Mouse (Mus musculus): ENCODE measurements around the gene Serpina3c.

Gene Serpina3c

GRCm38 (mm10) chr12:104153656-104154055, at the start of gene Serpina3c:
Serpina3c (minus strand) TSS chr12:104153870.
- no peak for DNase-seq

GRCm38 (mm10) chr12:104190852-104191251, 37.2 kb upstream of the Serpina3c start:
- DNase-seq: no peak

GRCm38 (mm10) chr12:104189246-104189645, 35.6 kb upstream of the Serpina3c start:
- DNase-seq: no peak

- DNase-seq: peak; percentile 27 to 77
Measured at GRCm38 (mm10) chr12:104186041-104186581, 32.4 kb upstream of the Serpina3c start.

GRCm38 (mm10) chr12:104185046-104185445, 31.4 kb upstream of the Serpina3c start:
- DNase-seq: no peak

- no peak for DNase-seq
Measured at GRCm38 (mm10) chr12:104178987-104179386, 25.3 kb upstream of the Serpina3c start.

- DNase-seq: no peak
Measured at GRCm38 (mm10) chr12:104178577-104178976, 24.9 kb upstream of the Serpina3c start.

- DNase-seq: no peak
Measured at GRCm38 (mm10) chr12:104175636-104176035, 22.0 kb upstream of the Serpina3c start.

- peak; percentile 13 to 31 for DNase-seq
Measured at GRCm38 (mm10) chr12:104174747-104175146, 21.1 kb upstream of the Serpina3c start.

- DNase-seq: no peak
Measured at GRCm38 (mm10) chr12:104153041-104153645, 527 bp downstream of the Serpina3c start.

- DNase-seq: peak in 1 of 2 experiments; percentile 31
Measured at GRCm38 (mm10) chr12:104151989-104152388, 1.7 kb downstream of the Serpina3c start.

GRCm38 (mm10) chr12:104145571-104145970, 8.1 kb downstream of the Serpina3c start:
- no peak for DNase-seq

GRCm38 (mm10) chr12:104143286-104143685, 10.4 kb downstream of the Serpina3c start:
- DNase-seq: no peak

GRCm38 (mm10) chr12:104142427-104142826, 11.2 kb downstream of the Serpina3c start:
- no peak for DNase-seq

- no peak for DNase-seq
Measured at GRCm38 (mm10) chr12:104141506-104141905, 12.2 kb downstream of the Serpina3c start.

GRCm38 (mm10) chr12:104140543-104141103, 13.0 kb downstream of the Serpina3c start:
- no peak for DNase-seq

GRCm38 (mm10) chr12:104138216-104138615, 15.5 kb downstream of the Serpina3c start:
- no peak for DNase-seq

- no peak for DNase-seq
Measured at GRCm38 (mm10) chr12:104131041-104131440, 22.6 kb downstream of the Serpina3c start.

GRCm38 (mm10) chr12:104127696-104128095, 26.0 kb downstream of the Serpina3c start, which contains the start of gene Serpina3b:
Serpina3b (plus strand) TSS chr12:104127996.
- DNase-seq: no peak

- no peak for DNase-seq
Measured at GRCm38 (mm10) chr12:104125021-104125560, 28.6 kb downstream of the Serpina3c start.

- no peak for DNase-seq
Measured at GRCm38 (mm10) chr12:104123996-104124395, 29.7 kb downstream of the Serpina3c start.

GRCm38 (mm10) chr12:104123097-104123496, 30.6 kb downstream of the Serpina3c start:
- no peak for DNase-seq

GRCm38 (mm10) chr12:104114921-104115579, 38.6 kb downstream of the Serpina3c start:
- no peak for DNase-seq

All from lung, postnatal 4 days (tissue).